Mouse (Mus musculus): ENCODE results near the gene Tnfsf10.
A peak's percentile ranks its signal among the peaks of the same experiment; 100 is the strongest.

The Tnfsf10 gene

GRCm38 (mm10) chr3:27306815-27307214 is 10.0 kb upstream of the Tnfsf10 start:
- no peak for DNase-seq (ENCODE audit: low spot score in 2 of 2)

DNA sequence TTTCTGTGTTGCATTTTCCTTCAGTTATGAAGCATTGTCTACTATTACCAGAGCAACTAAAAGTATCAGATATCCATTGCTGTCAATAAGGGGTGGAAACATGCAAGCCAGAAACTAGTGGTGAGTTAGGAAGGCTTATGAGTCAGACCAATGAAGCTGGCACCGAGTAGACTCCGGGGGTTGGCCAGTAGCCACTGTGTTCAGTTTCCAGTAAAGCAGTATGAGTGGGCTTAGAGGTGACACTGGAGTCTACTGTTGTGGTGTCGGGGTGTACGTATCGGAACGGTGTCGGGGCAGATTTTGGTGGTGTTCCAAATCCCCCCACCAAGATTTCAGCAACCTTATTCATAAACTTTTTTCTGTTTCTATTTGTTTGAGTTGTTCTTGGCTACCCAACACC is 5.9 kb upstream of the Tnfsf10 start:
- no peak for DNase-seq (ENCODE audit: low spot score in 2 of 2)

GRCm38 (mm10) chr3:27311475-27311874 is 5.4 kb upstream of the Tnfsf10 start:
- no peak for DNase-seq (ENCODE audit: low spot score in 2 of 2)

GRCm38 (mm10) chr3:27314506-27315164 is 2.2 kb upstream of the Tnfsf10 start:
- DNase-seq (ENCODE audit: low spot score in 2 of 2), result no peak

DNA sequence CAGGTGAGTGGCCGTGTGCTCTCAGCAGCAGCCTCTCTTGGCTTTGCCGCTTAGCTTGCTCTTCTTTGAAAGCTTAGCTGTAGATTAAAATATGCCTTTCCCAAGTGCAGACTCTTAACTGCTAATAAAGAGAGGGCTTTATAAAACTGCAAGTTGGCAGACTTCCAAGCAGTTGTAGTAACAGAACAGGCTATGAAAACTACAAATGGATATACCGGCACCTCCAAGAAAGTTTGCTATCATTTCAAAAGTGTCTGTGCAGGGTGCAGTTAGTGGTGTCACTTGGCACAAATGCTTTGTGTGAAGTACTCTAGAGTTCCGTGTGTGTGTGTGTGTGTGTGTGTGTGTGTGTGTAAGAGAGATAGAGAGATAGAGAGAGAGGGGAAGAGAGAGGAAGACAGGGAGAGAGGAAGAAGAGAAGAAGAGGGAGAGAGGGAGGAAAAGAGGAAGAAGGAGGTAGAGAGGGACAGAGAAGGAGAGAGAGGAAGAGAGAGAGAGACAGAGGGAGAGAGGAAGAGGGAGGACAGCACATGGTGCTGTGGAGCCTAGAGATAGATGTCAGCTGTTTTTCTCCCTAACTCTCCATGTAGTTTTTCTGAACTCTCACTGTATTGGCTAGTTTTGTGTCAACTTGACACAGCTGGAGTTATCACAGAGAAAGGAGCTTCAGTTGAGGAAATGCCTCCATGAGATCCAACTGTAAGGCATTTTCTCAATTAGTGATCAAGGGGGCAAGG is 628 bp downstream of the Tnfsf10 start:
- DNase-seq (ENCODE audit: low spot score in 2 of 2), result no peak

DNA sequence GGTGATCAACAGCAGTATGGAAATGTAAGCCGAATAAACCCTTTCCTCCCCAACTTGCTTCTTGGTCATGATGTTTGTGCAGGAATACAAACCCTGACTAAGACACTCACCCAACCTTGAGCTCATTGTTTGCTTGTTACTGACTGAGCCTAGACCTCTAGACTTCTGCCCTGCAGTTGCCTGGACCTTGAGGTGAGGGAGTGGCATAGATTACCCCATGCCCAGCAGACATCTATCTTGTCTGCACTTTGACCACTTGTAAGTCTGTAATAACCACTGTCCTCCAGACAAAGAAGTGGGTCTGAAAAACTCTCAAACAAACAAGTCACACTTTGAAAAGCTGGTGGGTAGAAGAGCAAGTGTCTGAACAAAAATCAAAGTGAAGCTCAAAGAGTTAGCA is 2.8 kb downstream of the Tnfsf10 start:
- no peak for DNase-seq (ENCODE audit: low spot score in 2 of 2)

DNA sequence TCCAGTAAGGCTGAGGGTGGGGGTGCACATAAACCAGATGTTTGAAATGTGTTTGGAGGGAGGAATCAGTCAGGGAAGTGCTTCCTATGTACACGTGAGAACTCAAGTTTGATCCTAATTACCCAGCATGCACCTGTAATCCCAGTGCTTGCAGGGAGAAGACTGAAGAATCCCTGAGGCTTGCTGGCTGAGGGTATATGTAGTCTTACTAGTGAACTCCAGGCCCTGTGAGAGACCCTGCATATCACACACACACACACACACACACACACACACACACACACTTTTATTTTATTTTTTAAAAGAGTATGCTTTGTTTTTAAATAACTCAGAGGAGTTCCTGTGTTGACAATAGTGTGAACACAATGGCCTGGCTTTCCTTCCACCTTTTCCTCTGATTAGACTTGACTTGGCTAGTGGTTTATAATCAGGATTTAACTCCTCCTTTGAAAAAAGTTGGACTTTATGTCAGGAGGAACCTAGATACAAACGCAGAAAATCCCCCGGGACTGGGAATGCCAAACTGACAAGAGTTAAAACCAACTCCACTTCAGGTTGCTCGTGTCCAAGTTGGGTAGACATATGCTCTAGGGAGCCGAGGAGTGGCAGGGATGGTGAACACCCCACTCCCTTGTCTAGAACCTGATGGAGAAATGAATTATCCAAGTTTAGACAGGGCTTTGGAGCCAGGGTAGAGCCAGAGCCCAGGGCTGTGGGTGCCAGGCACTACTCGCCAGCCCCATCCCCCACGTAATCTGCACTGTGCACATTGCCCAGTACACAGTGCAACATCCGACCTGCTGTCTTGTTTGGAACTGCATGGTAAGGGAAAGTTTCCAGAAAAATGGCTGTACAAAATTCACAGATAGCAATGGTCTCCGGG is 4.0 kb downstream of the Tnfsf10 start:
- no peak for DNase-seq (ENCODE audit: low spot score in 2 of 2)

GRCm38 (mm10) chr3:27322591-27322990 is 5.8 kb downstream of the Tnfsf10 start:
- DNase-seq (ENCODE audit: low spot score in 2 of 2), result no peak

DNA sequence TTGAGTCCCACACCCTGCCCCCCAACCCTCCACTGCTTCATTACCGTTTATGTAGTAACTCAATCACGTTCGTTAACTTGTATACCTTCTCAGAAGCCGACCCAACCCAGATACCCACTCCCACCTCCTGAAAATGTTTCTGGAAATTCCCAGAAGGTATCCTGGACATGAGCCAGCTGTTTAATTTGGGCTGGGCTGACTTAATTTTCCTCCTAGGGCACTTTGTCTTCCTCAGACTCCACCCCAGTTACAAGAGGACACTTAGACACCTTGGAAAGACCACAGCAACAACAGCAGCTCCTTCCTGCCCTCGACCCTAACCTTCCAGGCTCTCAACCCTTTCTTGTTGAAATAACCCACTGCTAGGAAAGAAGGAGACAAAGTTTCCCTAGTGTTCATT is 6.7 kb downstream of the Tnfsf10 start:
- no peak for DNase-seq (ENCODE audit: low spot score in 2 of 2)

DNA sequence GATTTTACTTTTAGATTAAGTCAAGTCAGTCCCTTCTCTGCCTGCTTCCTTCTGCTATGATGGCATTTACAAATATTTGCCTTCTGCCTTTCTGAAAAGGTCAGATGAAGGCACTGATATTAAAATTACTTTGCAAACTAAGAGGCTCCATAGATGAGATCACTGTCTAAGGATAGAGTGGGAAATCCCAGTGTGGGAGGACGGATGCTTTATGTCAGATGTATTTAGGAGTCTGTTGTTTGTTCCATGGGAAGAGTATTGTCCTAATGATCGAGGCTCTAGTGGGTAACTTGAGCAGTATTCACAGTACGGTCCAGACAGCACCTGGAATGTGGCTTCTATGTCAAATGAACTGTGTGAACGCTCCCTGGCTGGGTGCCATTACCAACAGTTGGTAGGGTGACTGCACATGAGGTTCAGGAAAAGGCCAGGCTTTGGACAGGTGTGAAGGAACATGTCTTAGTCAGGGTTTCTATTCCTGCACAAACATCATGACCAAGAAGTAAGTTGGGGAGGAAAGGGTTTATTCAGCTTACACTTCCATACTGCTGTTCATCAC is 9.9 kb downstream of the Tnfsf10 start:
- no peak for DNase-seq (ENCODE audit: low spot score in 2 of 2)

DNA sequence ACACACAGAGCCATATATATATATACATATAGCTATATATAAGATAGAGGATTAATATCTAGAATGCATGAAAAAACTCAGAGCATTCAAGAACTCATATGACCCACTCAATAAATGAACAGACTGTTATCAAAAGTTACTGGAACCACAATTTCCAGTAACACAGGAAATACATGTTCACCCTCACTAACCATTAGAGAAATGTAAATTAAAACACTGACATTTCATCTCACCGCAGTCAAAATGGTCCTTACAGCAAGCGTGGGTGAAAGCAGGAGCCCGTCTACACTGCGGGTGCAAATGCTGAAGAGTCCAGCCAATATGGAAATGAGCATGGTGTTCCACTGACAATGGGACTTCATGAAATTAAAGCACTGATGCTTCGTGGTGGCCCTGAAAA is 13.9 kb downstream of the Tnfsf10 start:
- DNase-seq (ENCODE audit: low spot score in 2 of 2), result no peak

- peak in 1 of 2 experiments; percentile 27 for DNase-seq (ENCODE audit: low spot score in 2 of 2)
Measured at GRCm38 (mm10) chr3:27338437-27338836, 21.6 kb downstream of the Tnfsf10 start.

- no peak for DNase-seq (ENCODE audit: low spot score in 2 of 2)
Measured at GRCm38 (mm10) chr3:27338887-27339286, 22.1 kb downstream of the Tnfsf10 start.

- no peak for DNase-seq (ENCODE audit: low spot score in 2 of 2)
Measured at GRCm38 (mm10) chr3:27340757-27341156, 23.9 kb downstream of the Tnfsf10 start.

- no peak for DNase-seq (ENCODE audit: low spot score in 2 of 2)
Measured at GRCm38 (mm10) chr3:27342462-27342861, 25.6 kb downstream of the Tnfsf10 start.

- DNase-seq (ENCODE audit: low spot score in 2 of 2), result no peak
Measured at GRCm38 (mm10) chr3:27345526-27345925, 28.7 kb downstream of the Tnfsf10 start.

DNA sequence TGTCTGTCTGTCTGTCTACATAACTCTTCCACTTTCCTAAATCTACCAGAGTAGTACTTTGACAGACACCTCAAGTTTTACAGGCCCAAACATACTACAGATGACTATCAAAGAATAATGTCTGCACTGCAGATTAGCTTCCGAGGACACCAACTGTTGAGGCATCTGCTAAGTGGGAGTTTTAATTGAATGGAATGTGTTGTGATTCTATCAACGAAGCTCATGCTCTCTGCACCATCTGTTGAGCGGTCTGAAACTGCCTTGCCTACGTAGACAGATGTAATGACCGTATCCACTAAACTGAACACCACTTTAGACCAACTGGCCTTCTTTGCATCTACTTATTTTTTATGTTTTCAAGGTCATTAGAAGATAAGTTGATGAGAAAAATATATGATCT is 31.6 kb downstream of the Tnfsf10 start:
- no peak for DNase-seq (ENCODE audit: low spot score in 2 of 2)

GRCm38 (mm10) chr3:27351105-27351504 is 34.3 kb downstream of the Tnfsf10 start:
- DNase-seq (ENCODE audit: low spot score in 2 of 2), result no peak

DNA sequence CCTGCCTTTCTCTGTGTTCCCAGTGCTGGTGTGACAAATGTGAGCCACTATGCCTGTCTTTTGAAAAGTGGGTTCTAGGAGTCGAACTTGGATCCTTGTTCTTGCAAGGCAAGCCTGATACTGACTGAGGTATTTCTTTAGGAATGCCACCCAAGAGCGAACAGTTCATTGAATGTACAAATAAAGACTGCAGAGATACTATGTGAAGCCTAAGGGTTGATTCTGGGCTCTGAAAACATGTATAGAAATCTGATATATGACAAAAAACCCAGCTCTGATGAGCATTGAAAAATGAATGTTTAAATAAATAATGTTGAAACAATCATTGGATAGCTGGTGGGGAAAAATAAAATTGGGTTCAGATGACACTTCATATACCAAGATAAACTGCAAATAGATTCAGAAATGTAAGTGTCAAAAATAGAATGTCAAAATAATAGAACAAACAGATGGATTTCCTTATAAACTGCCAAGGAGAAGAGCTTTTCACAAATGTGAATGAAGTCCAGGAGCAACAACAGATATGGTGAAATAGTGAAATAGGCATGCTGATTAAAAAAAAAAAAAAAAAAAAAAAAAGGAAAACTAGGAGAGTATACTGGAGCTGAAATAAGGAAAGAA is 42.4 kb downstream of the Tnfsf10 start:
- no peak for DNase-seq (ENCODE audit: low spot score in 2 of 2)

DNA sequence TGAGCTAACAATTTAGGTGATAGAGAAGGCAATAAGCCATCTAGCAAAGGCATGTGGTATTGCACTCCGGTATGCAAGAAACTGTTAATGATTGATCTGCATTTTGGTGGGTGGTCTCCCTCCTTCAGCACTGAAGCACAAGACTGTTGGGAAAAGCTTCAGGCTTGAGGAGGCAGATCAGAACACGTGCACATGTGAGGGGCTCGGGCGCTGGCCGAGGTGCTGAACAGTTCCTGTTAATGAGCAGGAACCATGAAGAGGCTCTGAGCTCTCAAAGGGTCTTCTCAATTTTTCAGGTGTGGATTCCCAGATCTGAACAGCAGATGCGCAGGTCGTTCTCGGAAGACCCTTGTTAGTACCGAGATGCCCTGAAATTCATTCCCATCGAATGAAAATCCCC is 53.3 kb downstream of the Tnfsf10 start:
- no peak for DNase-seq (ENCODE audit: low spot score in 2 of 2)

DNA sequence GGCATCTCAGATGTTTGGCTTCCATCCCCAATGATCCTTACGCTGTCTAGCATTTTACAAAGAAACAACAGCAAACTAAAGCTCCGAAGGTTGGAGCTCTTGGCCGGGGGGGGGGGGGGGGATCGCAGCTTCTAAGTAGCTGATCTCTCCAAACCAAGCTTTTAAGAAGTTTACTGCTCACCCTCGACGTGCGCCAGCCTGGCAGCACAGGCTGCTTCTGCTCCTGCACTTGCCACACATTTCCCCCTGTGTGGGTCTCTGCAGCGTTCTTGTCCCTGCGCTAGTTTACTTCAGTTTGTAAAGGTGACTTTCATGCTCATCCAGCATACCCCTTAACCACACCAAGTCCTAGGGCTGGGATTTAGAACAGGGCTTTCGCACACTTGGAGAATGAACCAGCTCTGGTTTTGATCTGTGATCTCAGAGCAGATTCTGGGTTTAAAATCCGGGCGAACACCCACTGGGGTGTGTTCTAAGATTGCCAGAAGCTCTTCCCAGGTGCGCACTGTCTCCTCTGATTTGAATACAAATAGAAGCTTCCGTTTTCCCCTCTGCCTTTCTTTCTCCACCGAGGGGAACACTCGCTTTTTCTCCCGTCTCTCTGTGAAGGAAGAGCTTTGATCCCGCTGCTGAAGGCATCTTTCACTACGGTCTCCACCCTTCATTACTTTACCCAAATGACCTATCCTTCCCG is 53.9 kb downstream of the Tnfsf10 start:
- DNase-seq (ENCODE audit: low spot score in 2 of 2), result no peak

Measured in frontal cortex, postnatal 10 days (tissue).